8 mouse cellular contexts compared by ENCODE assay signal in the genomic region with DNA sequence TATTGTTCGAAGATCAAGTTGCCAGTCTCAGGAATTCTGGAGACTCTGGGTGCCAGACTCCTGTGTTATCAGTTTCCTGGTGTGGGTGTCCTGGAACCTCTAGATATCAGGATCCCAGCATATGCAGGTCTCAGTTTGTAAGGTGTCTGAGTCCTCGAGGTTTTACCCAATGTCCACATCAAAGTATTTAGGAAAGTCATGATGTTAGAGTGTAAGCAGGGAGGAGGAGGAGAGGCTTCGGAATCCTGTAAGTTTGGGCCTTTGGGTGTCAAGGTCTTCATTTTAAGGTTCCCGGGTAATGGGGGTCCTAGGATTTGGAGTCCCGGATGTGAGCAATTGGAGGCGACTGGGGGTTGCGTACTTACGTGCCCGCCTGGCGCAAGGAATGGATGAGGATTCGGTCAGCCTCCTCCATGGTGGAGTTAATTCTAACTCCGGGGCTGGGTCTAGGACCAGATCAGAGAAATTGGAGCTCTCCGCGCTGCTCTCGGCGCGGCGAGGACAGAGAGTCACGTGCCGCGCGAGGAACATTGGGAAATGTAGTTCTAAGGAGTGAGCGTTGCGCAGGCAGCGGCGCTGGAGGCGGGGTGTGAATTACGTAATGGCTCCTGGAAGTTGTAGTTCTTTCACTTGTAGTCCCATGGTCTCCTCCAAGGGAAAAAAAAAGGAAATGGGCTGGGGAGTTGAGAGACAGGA. TPM values are rescaled to one million over a fixed set of nuclear protein-coding genes. Genes with fewer than 3 reads are reported as not detected.
DNase-seq lines count a peak whose midpoint lies in the region; ATAC-seq lines count a peak whose summit lies in the region.

A gene (minus strand): TSS at position 639 of the 696 bp plus-strand sequence.

- ATAC-seq in hindbrain, embryonic 15.5 days (ENCODE audit: low FRiP score, low read depth) = peak; percentile 92

- peak within 1 kb of the TSS; percentile 55 for H3K4me2 ChIP-seq in hindbrain, embryonic 15.5 days

- no peaks in the 10 kb centered on the region for H3K27me3 ChIP-seq in hindbrain, embryonic 15.5 days

- H3K36me3 ChIP-seq in hindbrain, embryonic 15.5 days = no peaks in the 10 kb centered on the region

- H3K4me3 ChIP-seq in hindbrain, embryonic 15.5 days = peak within 1 kb of the TSS; percentile 53

- 24% methylated on average over 28 of the region's 28 CpGs for WGBS in hindbrain, embryonic 15.5 days

- no peaks in the 10 kb centered on the region for H3K9me3 ChIP-seq in hindbrain, embryonic 15.5 days

- peaks cover 12% of the 10 kb centered on the region for H3K4me1 ChIP-seq in hindbrain, embryonic 15.5 days (replicated peaks)

- peak within 1 kb of the TSS; percentile 52 for H3K9ac ChIP-seq in hindbrain, embryonic 15.5 days

- DNase-seq in R1 (ENCODE audit: low read depth, low spot score) = peak; percentile 86
- peak; percentile 80 to 89 for DNase-seq in cerebellum, postnatal 25 days
- DNase-seq in frontal cortex, postnatal 36 days (ENCODE audit: low spot score in 2 of 2) = peak; percentile 80 to 89
- peak; percentile 75 for DNase-seq in left cerebral cortex, adult 11 months (ENCODE audit: low spot score)
- peak; percentile 85 to 87 for DNase-seq in lung, postnatal 4 days
- DNase-seq in retina, postnatal 7 days (ENCODE audit: low read depth, low spot score) = peak; percentile 62
- peak; percentile 36 for DNase-seq in urinary bladder, adult 2 months (ENCODE audit: low spot score)

- peak within 1 kb of the TSS; percentile 78 for H3K27ac ChIP-seq in hindbrain, embryonic 15.5 days (replicated peaks)

RNA-seq across cellular contexts. Expression of the gene that starts here (rescaled TPM):
- 30.6 and 31.5 TPM in 2 replicates for polyA plus RNA-seq in hindbrain, embryonic 15.5 days (2015; fragmentation: Nextera tagmentation; extraction: Ambion mirVana)
- polyA plus RNA-seq in urinary bladder, adult 2 months (2012; rRNA removed) = 12.0 and 12.5 TPM in 2 replicates

Comparison
In these comparisons a context has a peak if more than half of its experiments do, and no peak if none do; other contexts are left out.
1. Peak in every context shown above with its lines: DNase-seq, ATAC-seq, H3K4me3 ChIP-seq and H3K27ac ChIP-seq.
2. DNase-seq: peak in every context shown above with its lines; median percentile 86 in R1; 86 in lung, postnatal 4 days; 84 in cerebellum, postnatal 25 days; 84 in frontal cortex, postnatal 36 days; 75 in left cerebral cortex, adult 11 months; 62 in retina, postnatal 7 days; 36 in urinary bladder, adult 2 months.